Mouse (Mus musculus) limb, embryonic 12.5 days (tissue): ENCODE results near the gene Arpc5. TPM values are rescaled to one million over a fixed set of nuclear protein-coding genes. Genes with fewer than 3 reads are reported as not detected.

Experiments
- ATAC-seq: fragments of 200-750 bp; cut with Nextera tagmentation; 2 replicates; pipeline ENCODE4 v1.8.0; 2017; ENCODE audit warnings: low read depth, moderate TSS enrichment; ENCODE audit not compliant: insufficient number of reproducible peaks, insufficient read depth, low FRiP score, low TSS enrichment
- H3K27ac ChIP-seq: fragments of 300-500 bp; sonication (generic); 2 replicates; pipeline ENCODE4 v1.5.1; 2016; ENCODE audit warnings: mild to moderate bottlenecking, moderate library complexity
- H3K27me3 ChIP-seq: fragments of 300-500 bp; sonication (generic); 2 replicates; pipeline ENCODE4 v1.6.1; 2016; ENCODE audit warnings: mild to moderate bottlenecking, moderate library complexity
- H3K36me3 ChIP-seq: fragments of 300-500 bp; sonication (generic); 2 replicates; pipeline ENCODE4 v1.6.1; 2016; ENCODE audit warnings: mild to moderate bottlenecking, moderate library complexity
- H3K4me1 ChIP-seq: fragments of 300-500 bp; sonication (generic); replicated peaks from 2 replicates; pipeline ENCODE4 v1.6.1; 2016
- H3K4me2 ChIP-seq: fragments of 300-500 bp; sonication (generic); 2 replicates; pipeline ENCODE4 v1.6.1; 2016; ENCODE audit warnings: mild to moderate bottlenecking, moderate library complexity
- H3K4me3 ChIP-seq: fragments of 300-500 bp; sonication (generic); replicated peaks from 2 replicates; pipeline ENCODE4 v1.5.1; 2016; ENCODE audit warnings: mild to moderate bottlenecking
- H3K9ac ChIP-seq: fragments of 300-500 bp; sonication (generic); replicated peaks from 2 replicates; pipeline ENCODE4 v1.6.1; 2016; ENCODE audit warnings: mild to moderate bottlenecking, moderate library complexity
- H3K9me3 ChIP-seq: fragments of 300-500 bp; sonication (generic); 2 replicates; pipeline ENCODE4 v1.6.1; 2016; ENCODE audit warnings: mild to moderate bottlenecking, moderate library complexity
- WGBS: fragments of 180-500 bp; shearing (Covaris S2); methylation state at CpG from one replicate; pipeline ENCODE4 v1.1.7; 2016; 5-methylcytosine and 5-hydroxymethylcytosine counted together
- polyA plus RNA-seq: library from polyadenylated mRNA; unstranded; fragments of >200 nt; fragmentation: Nextera tagmentation; extraction: Ambion mirVana; gene quantifications from 2 replicates; pipeline ENCODE4 v1.2.1, GENCODE M21; 2016

Gene Arpc5
- 174 and 183 TPM in 2 replicates for polyA plus RNA-seq

- Histone ChIP-seq H3K4me1 (peaks cover 10% of the 10 kb centered on the region), H3K9ac (peak within 1 kb of the TSS; percentile 92), H3K4me2 (peak within 1 kb of the TSS; percentile 96), H3K4me3 (peak within 1 kb of the TSS; percentile 96), H3K27ac (peak within 1 kb of the TSS; percentile 78), H3K36me3 (peaks cover 10% of the 10 kb centered on the region), H3K27me3 (peaks cover 4% of the 10 kb centered on the region; the same call in 1 of the 2 replicates), H3K9me3 (no peaks in the 10 kb centered on the region)
- WGBS = under 1% methylated on average over 86 of the region's 86 CpGs
- ATAC-seq = peak; percentile 95
Observed at GRCm38 (mm10) chr1:152766032-152766772, at the start of gene Arpc5, which contains the start of gene Rgl1. Gene Arpc5, plus strand, starts transcription at chr1:152766542. Gene Rgl1, minus strand, starts transcription at chr1:152766351.

- H3K9me3 ChIP-seq = no peaks in the 10 kb centered on the region
- no peak overlapping the region for H3K27ac ChIP-seq
- H3K4me3 ChIP-seq = no peak overlapping the region
- no peak for ATAC-seq
- 77% methylated on average over 1 of the region's 1 CpGs for WGBS
- H3K9ac ChIP-seq = no peak overlapping the region
- H3K4me2 ChIP-seq = no peak overlapping the region
- H3K4me1 ChIP-seq = peaks cover 25% of the 10 kb centered on the region
- H3K27me3 ChIP-seq = no peaks in the 10 kb centered on the region
- no peaks in the 10 kb centered on the region for H3K36me3 ChIP-seq
Observed at GRCm38 (mm10) chr1:152717329-152717728, 49.0 kb upstream of the Arpc5 start.

- H3K4me2 ChIP-seq = no peak overlapping the region
- no peaks in the 10 kb centered on the region for H3K27me3 ChIP-seq
- peak overlapping the region; percentile 53; the same call in 1 of the 2 replicates for H3K27ac ChIP-seq
- H3K36me3 ChIP-seq = no peaks in the 10 kb centered on the region
- no peak overlapping the region for H3K9ac ChIP-seq
- 59% methylated on average over 6 of the region's 6 CpGs for WGBS
- ATAC-seq = no peak
- no peak overlapping the region for H3K4me3 ChIP-seq
- no peaks in the 10 kb centered on the region for H3K9me3 ChIP-seq
- peaks cover 25% of the 10 kb centered on the region for H3K4me1 ChIP-seq
Observed at GRCm38 (mm10) chr1:152718200-152718599, 48.1 kb upstream of the Arpc5 start.

GRCm38 (mm10) chr1:152720969-152721368 is 45.4 kb upstream of the Arpc5 start:
- Histone ChIP-seq H3K27ac (no peak overlapping the region), H3K27me3 (no peaks in the 10 kb centered on the region), H3K9ac (no peak overlapping the region), H3K4me1 (peaks cover 17% of the 10 kb centered on the region), H3K9me3 (no peaks in the 10 kb centered on the region), H3K4me2 (no peak overlapping the region), H3K4me3 (no peak overlapping the region), H3K36me3 (no peaks in the 10 kb centered on the region)
- 81% methylated on average over 4 of the region's 4 CpGs for whole genome bisulfite sequencing
- no peak for ATAC-seq

- Histone ChIP-seq H3K9ac (no peak overlapping the region), H3K27me3 (no peaks in the 10 kb centered on the region), H3K4me2 (no peak overlapping the region), H3K36me3 (no peaks in the 10 kb centered on the region), H3K4me3 (no peak overlapping the region), H3K9me3 (no peaks in the 10 kb centered on the region), H3K4me1 (peaks cover 17% of the 10 kb centered on the region), H3K27ac (no peak overlapping the region)
- WGBS = 70% methylated on average over 11 of the region's 11 CpGs
- no peak for ATAC-seq
Observed at GRCm38 (mm10) chr1:152721535-152722198, 44.7 kb upstream of the Arpc5 start.

- H3K4me3 ChIP-seq = no peak overlapping the region
- H3K4me1 ChIP-seq = 0 out of 2 replicates have a peak, but pooled peaks cover 6% of the 10 kb centered on the region
- H3K9me3 ChIP-seq = no peaks in the 10 kb centered on the region
- no peak for ATAC-seq
- H3K36me3 ChIP-seq = no peaks in the 10 kb centered on the region
- H3K4me2 ChIP-seq = no peak overlapping the region
- no peak overlapping the region for H3K27ac ChIP-seq
- H3K9ac ChIP-seq = no peak overlapping the region
- no peaks in the 10 kb centered on the region for H3K27me3 ChIP-seq
Observed at GRCm38 (mm10) chr1:152724286-152724685, 42.1 kb upstream of the Arpc5 start.

GRCm38 (mm10) chr1:152726095-152726494 is 40.2 kb upstream of the Arpc5 start:
- no peak overlapping the region for H3K4me3 ChIP-seq
- H3K4me1 ChIP-seq = 0 out of 2 replicates have a peak, but pooled peaks cover 6% of the 10 kb centered on the region
- ATAC-seq = no peak
- no peaks in the 10 kb centered on the region for H3K27me3 ChIP-seq
- no peak overlapping the region for H3K9ac ChIP-seq
- H3K4me2 ChIP-seq = no peak overlapping the region
- 74% methylated on average over 3 of the region's 3 CpGs for WGBS
- no peak overlapping the region for H3K27ac ChIP-seq
- no peaks in the 10 kb centered on the region for H3K9me3 ChIP-seq
- H3K36me3 ChIP-seq = no peaks in the 10 kb centered on the region

- no peaks in the 10 kb centered on the region for H3K36me3 ChIP-seq
- H3K4me1 ChIP-seq = peaks cover 5% of the 10 kb centered on the region; the same call in 1 of the 2 replicates
- no peak overlapping the region for H3K9ac ChIP-seq
- H3K27me3 ChIP-seq = no peaks in the 10 kb centered on the region
- H3K9me3 ChIP-seq = no peaks in the 10 kb centered on the region
- H3K4me3 ChIP-seq = no peak overlapping the region
- ATAC-seq = no peak
- 60% methylated on average over 4 of the region's 5 CpGs for WGBS
- H3K4me2 ChIP-seq = no peak overlapping the region
- H3K27ac ChIP-seq = no peak overlapping the region
Observed at GRCm38 (mm10) chr1:152727604-152728236, 38.6 kb upstream of the Arpc5 start.

- no peak overlapping the region for H3K4me3 ChIP-seq
- no peak overlapping the region for H3K27ac ChIP-seq
- ATAC-seq = no peak
- 0 out of 2 replicates have a peak, but pooled peaks cover 5% of the 10 kb centered on the region for H3K9me3 ChIP-seq
- no peak overlapping the region for H3K9ac ChIP-seq
- no peak overlapping the region for H3K4me2 ChIP-seq
- 85% methylated on average over 9 of the region's 9 CpGs for WGBS
- H3K4me1 ChIP-seq = 0 out of 2 replicates have a peak, but pooled peaks cover 4% of the 10 kb centered on the region
- H3K27me3 ChIP-seq = no peaks in the 10 kb centered on the region
- H3K36me3 ChIP-seq = no peaks in the 10 kb centered on the region
Observed at GRCm38 (mm10) chr1:152738793-152739192, 27.5 kb upstream of the Arpc5 start.

- H3K27ac ChIP-seq = no peak overlapping the region
- H3K9ac ChIP-seq = no peak overlapping the region
- H3K27me3 ChIP-seq = no peaks in the 10 kb centered on the region
- no peak overlapping the region for H3K4me2 ChIP-seq
- 0 out of 2 replicates have a peak, but pooled peaks cover 4% of the 10 kb centered on the region for H3K4me1 ChIP-seq
- H3K4me3 ChIP-seq = no peak overlapping the region
- no peaks in the 10 kb centered on the region for H3K36me3 ChIP-seq
- 91% methylated on average over 11 of the region's 11 CpGs for WGBS
- ATAC-seq = no peak
- H3K9me3 ChIP-seq = 0 out of 2 replicates have a peak, but pooled peaks cover 5% of the 10 kb centered on the region
Observed at GRCm38 (mm10) chr1:152739374-152739773, 27.0 kb upstream of the Arpc5 start.
